Mouse (Mus musculus): ENCODE results near the gene Rslcan18.

DNA sequence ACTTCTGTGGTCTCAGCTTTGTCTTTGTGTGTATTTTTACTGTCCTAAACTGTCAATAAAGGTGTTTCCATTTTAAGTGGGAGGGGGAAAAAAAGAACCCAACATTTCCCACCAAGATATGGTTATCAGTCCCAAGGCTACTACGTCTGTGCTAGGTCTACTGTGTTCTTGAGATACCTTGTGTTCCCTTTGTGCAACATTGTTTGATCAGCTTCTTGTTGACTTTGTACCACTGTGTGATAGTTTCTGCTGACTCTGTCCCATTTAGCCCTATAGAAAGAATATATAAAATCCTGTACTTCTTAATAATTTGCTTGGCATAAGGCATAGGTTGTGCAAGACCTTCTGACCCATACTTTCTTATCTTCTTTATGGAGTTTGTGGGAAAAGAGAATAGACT is 25.9 kb downstream of the Rslcan18 start:
- TF ChIP-seq CTCF (IDR thresholded peaks at IDR 0.05; ENCODE audit: low read depth) (no peak), EP300 (IDR thresholded peaks at IDR 0.05; ENCODE audit: low read depth) (no peak)

Data from heart, postnatal 0 days (tissue).